In genomic region chr5:142375641-142376040, GRCm38 (mm10) we compare ENCODE assay signal across 21 mouse cellular contexts. TPM values are rescaled to one million over a fixed set of nuclear protein-coding genes. Genes with fewer than 3 reads are reported as not detected.
DNase-seq lines count a peak whose midpoint lies in the region; ATAC-seq and TF ChIP-seq lines count a peak whose summit lies in the region.
"Had no signal": no experiment of that assay in that cellular context is flagged by ENCODE, and none has a peak within 500 bp of the region (broad histone marks: within the 10 kb centered on the region; RNA-seq: fewer than 3 reads in every experiment).

No protein-coding gene starts in this region.

- no peaks in the 10 kb centered on the region for H3K9me3 ChIP-seq in intestine, postnatal 0 days (ENCODE audit: control insufficient read depth)
- H3K9me3 ChIP-seq: hindbrain, embryonic 13.5 days; intestine, embryonic 15.5 days had no signal

- no peaks in the 10 kb centered on the region for H3K27me3 ChIP-seq in intestine, postnatal 0 days (replicated peaks; ENCODE audit: control insufficient read depth, insufficient read depth, low read length)
- H3K27me3 ChIP-seq: embryonic facial prominence, embryonic 13.5 days; forebrain, embryonic 12.5 days; heart, embryonic 12.5 days; hindbrain, embryonic 13.5 days; intestine, embryonic 15.5 days had no signal

- H3K4me1 ChIP-seq in intestine, postnatal 0 days (replicated peaks; ENCODE audit: control insufficient read depth, insufficient read depth, low read length), result no peaks in the 10 kb centered on the region

- no peak for TF ChIP-seq CTCF in intestine, postnatal 0 days (IDR thresholded peaks at IDR 0.05; ENCODE audit: low read depth)

- H3K27ac ChIP-seq in intestine, postnatal 0 days (ENCODE audit: low read depth, low read length), result no peak overlapping the region
- H3K27ac ChIP-seq: embryonic facial prominence, embryonic 13.5 days; forebrain, embryonic 12.5 days; hindbrain, embryonic 13.5 days; hindbrain, postnatal 0 days; intestine, embryonic 15.5 days had no signal

- no peak overlapping the region for H3K4me3 ChIP-seq in intestine, postnatal 0 days (ENCODE audit: low read depth, low read length)
- H3K4me3 ChIP-seq: embryonic facial prominence, embryonic 13.5 days; forebrain, embryonic 12.5 days; heart, embryonic 12.5 days; hindbrain, embryonic 13.5 days; intestine, embryonic 15.5 days had no signal

- peak; percentile 23 for DNase-seq in CD4-positive, CD25-positive, alpha-beta regulatory T cell, adult 2 months (ENCODE audit: low read depth, low spot score)
- DNase-seq in spleen, postnatal 36 days (ENCODE audit: low spot score in 2 of 2), result peak; percentile 73 to 75
- no peak for DNase-seq in spleen, adult 12 weeks (ENCODE audit: low spot score)
- DNase-seq in induced T-regulatory cell, adult 2 months (ENCODE audit: low read depth), result peak; percentile 45
- DNase-seq in embryo, embryonic 11 days, result no peak
- no peak for DNase-seq in kidney, adult 9 months
- DNase-seq: adrenal gland, postnatal 25 days; cerebellum, adult 11 months; cerebellum, adult 9-10 months; cerebellum, postnatal 25 days; gastrocnemius, postnatal 14 days; heart, postnatal 36 days had no signal

- no peaks in the 10 kb centered on the region for H3K36me3 ChIP-seq in intestine, postnatal 0 days (ENCODE audit: control insufficient read depth, insufficient read depth)
- H3K36me3 ChIP-seq: embryonic facial prominence, embryonic 13.5 days; forebrain, embryonic 12.5 days; heart, embryonic 12.5 days; hindbrain, embryonic 13.5 days; intestine, embryonic 15.5 days had no signal

- WGBS in intestine, postnatal 0 days, result 91% methylated on average over 5 of the region's 5 CpGs

- no peak overlapping the region for H3K9ac ChIP-seq in intestine, postnatal 0 days (ENCODE audit: low read depth, low read length)
- H3K9ac ChIP-seq: embryonic facial prominence, embryonic 13.5 days; forebrain, embryonic 12.5 days; heart, embryonic 12.5 days; hindbrain, embryonic 13.5 days; intestine, embryonic 15.5 days had no signal

- ATAC-seq in CD4-positive, CD25-positive, alpha-beta regulatory T cell, adult 4 months, result no peak
- no peak for ATAC-seq in intestine, postnatal 0 days
- ATAC-seq: forebrain, embryonic 16.5 days; hindbrain, postnatal 0 days; intestine, embryonic 15.5 days had no signal

- H3K4me2 ChIP-seq in intestine, postnatal 0 days (replicated peaks; ENCODE audit: low read depth), result no peak overlapping the region
- H3K4me2 ChIP-seq: embryonic facial prominence, embryonic 13.5 days; forebrain, embryonic 12.5 days; heart, embryonic 12.5 days; hindbrain, embryonic 13.5 days; intestine, embryonic 15.5 days had no signal

RNA-seq across cellular contexts. Expression of gene Foxk1, which starts 25.7 kb away (rescaled TPM):
- 10 to 100 TPM in 1 of 2 experiments, 1 to 10 TPM in 1; 8.2 to 13.2 TPM for polyA plus RNA-seq in CD4-positive, CD25-positive, alpha-beta regulatory T cell, adult 4 months (2017; shearing (Covaris generic))
- polyA plus RNA-seq in intestine, postnatal 0 days (2015; fragmentation: Nextera tagmentation; extraction: Ambion mirVana), result 2.6 and 4.5 TPM in 2 replicates

Comparison
In these comparisons a context has a peak if more than half of its experiments do, and no peak if none do; other contexts are left out.
1. DNase-seq: peak in CD4-positive, CD25-positive, alpha-beta regulatory T cell, adult 2 months (single experiment), spleen, postnatal 36 days (2 of 2) and induced T-regulatory cell, adult 2 months (single experiment); none in spleen, adult 12 weeks (single experiment), embryo, embryonic 11 days (single experiment) and kidney, adult 9 months (single experiment).